Mouse (Mus musculus): ENCODE data around the gene Hsd17b10. TPM values are rescaled to one million over a fixed set of nuclear protein-coding genes. Genes with fewer than 3 reads are reported as not detected.

Hsd17b10 gene
- 179 and 191 TPM in 2 replicates for polyA plus RNA-seq (2015; fragmentation: Nextera tagmentation; extraction: Ambion mirVana)

DNA sequence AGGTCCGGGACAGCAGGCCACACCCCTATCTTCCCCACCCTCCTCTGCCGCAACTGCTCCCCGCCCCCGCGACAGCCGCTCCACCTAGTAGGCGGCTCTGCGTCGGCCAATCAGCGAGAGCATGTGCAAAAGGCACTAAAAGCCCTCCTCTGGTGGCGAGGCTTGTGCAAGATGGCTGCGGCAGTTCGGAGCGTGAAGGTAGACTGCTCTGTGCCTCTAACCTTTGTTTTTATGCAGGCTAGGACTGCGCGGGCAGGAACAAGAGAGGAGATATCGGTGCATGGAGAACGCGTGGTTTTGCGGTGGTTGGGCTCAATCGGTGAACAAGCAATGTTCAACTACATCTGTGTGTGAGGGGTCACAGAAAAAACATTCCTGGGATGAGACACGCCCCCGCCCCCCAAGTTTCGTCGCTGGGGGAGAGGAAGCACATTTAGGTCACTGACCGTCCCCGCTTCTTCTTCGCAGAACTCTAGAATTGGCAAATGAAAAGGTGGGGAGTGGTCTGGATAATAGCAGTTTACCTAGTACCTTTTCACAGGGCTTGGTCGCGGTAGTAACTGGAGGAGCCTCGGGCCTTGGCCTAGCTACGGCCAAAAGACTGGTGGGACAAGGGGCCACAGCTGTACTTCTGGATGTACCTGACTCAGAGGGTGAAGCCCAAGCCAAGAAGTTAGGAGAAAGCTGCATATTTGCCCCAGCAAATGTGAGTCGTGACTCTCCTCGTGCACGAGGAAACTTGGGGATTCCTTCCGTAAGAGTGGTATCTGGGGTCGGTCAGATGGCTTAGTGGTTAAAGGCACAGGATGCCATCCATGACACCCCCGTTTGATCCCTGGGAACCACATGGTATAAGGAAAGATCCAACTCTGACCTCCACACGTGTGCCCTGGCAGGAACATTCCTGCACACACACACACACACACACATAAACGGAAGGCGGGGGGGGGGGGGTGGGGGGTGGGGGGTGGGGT is at the start of gene Hsd17b10:
Gene Hsd17b10, plus strand, starts transcription at position 109 of the 974 bp plus-strand sequence.

DNA sequence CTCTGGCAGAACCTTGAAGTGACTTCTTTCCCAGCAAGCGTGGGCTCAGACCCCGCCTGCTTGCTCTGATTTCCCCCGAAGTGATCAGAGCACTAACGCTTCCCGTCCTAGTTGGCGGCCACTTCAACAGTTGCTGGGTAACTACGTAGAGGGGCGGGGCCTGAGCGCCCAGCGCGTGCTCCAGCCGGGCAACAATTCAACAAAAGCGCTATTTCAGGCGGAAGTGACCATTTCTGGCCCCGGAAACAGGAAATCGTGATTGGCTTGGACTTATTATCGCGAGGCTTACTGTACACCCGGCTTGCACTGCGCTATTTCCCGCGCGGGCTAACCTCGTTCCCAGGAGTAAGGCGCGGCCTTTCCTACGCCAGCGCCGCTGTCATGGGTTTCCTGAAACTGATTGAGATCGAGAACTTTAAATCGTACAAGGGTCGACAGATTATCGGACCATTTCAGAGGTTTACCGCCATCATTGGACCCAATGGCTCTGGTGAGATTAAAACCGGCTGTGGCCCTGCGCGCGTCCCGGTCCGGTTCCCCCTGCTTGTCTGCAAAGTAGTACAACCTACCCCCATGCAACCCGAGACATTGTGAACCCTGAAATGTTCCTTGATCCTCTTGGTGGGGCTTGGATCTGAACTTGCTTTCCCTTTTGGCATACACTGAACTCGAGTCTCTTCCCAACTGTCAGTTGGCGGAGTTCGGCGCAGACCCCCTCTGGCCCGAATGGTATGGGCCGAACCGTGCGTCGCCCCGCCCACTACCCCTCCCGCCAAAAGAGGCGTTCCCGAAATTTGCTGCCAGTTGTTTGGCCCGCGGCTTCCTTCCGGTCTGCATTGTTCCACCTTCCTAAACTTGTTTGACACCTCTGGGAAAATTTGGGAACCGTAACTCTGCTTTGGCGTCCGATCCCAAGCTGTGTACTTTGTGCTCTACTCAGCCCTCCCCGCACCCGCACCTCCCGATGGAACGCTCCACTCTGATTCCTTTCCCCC is 14.8 kb downstream of the Hsd17b10 start, which contains the start of the genes Ribc1 and Smc1a:
Gene Ribc1, minus strand, starts transcription at position 145 of the 995 bp plus-strand sequence.
Gene Smc1a, plus strand, starts transcription at position 278 of the 995 bp plus-strand sequence.

Other genes starting within 250 kb of the Hsd17b10 start
- gene Huwe1, start 201.0 kb upstream of the Hsd17b10 start, polyA plus RNA-seq (2015; fragmentation: Nextera tagmentation; extraction: Ambion mirVana): 14.2 and 15.4 TPM in 2 replicates
- gene Ribc1, start 14.4 kb downstream of the Hsd17b10 start, polyA plus RNA-seq (2015; fragmentation: Nextera tagmentation; extraction: Ambion mirVana): 1.3 and 1.5 TPM in 2 replicates
- gene Smc1a, start 14.6 kb downstream of the Hsd17b10 start, polyA plus RNA-seq (2015; fragmentation: Nextera tagmentation; extraction: Ambion mirVana): 32.6 and 38.4 TPM in 2 replicates
- 11.1 TPM in 2 replicates for gene Iqsec2, start 142.4 kb downstream of the Hsd17b10 start, polyA plus RNA-seq (2015; fragmentation: Nextera tagmentation; extraction: Ambion mirVana)
- gene Kdm5c, start 231.2 kb downstream of the Hsd17b10 start, polyA plus RNA-seq (2015; fragmentation: Nextera tagmentation; extraction: Ambion mirVana): 9.4 and 9.6 TPM in 2 replicates